Mouse (Mus musculus): ENCODE measurements around the gene Csnk1g2. TPM values are rescaled to one million over a fixed set of nuclear protein-coding genes. Genes with fewer than 3 reads are reported as not detected.

The Csnk1g2 gene
- polyA plus RNA-seq, 1 experiment from 2014 or later, result 65.0 TPM

Small RNA genes within 50 kb of the gene (microRNA-seq; reads per million reads assigned to microRNA genes)
- gene Mir6912, result not detected

Other genes starting within 250 kb of the Csnk1g2 start
- gene Mex3d, start 235.2 kb upstream of the Csnk1g2 start, polyA plus RNA-seq (2014; fragmentation: Nextera tagmentation; extraction: Ambion mirVana), result 3.9 and 6.3 TPM in 2 replicates
- gene Mbd3, start 223.3 kb upstream of the Csnk1g2 start, polyA plus RNA-seq (2014; fragmentation: Nextera tagmentation; extraction: Ambion mirVana), result 116 and 125 TPM in 2 replicates
- 2,007 and 2,169 TPM in 2 replicates for gene Uqcr11, start 216.0 kb upstream of the Csnk1g2 start, polyA plus RNA-seq (2014; fragmentation: Nextera tagmentation; extraction: Ambion mirVana)
- 48.6 and 54.0 TPM in 2 replicates for gene Tcf3, start 189.2 kb upstream of the Csnk1g2 start, polyA plus RNA-seq (2014; fragmentation: Nextera tagmentation; extraction: Ambion mirVana)
- gene Onecut3, start 128.0 kb upstream of the Csnk1g2 start, polyA plus RNA-seq (2014; fragmentation: Nextera tagmentation; extraction: Ambion mirVana), result not detected in 2 replicates
- 0.08 and 0.09 TPM in 2 replicates for gene Atp8b3, start 83.7 kb upstream of the Csnk1g2 start, polyA plus RNA-seq (2014; fragmentation: Nextera tagmentation; extraction: Ambion mirVana)
- 16.7 and 17.0 TPM in 2 replicates for gene Rexo1, start 61.3 kb upstream of the Csnk1g2 start, polyA plus RNA-seq (2014; fragmentation: Nextera tagmentation; extraction: Ambion mirVana)
- gene Klf16, start 45.5 kb upstream of the Csnk1g2 start, polyA plus RNA-seq (2014; fragmentation: Nextera tagmentation; extraction: Ambion mirVana), result 3.5 and 5.0 TPM in 2 replicates
- gene Abhd17a, start 32.5 kb upstream of the Csnk1g2 start, polyA plus RNA-seq (2014; fragmentation: Nextera tagmentation; extraction: Ambion mirVana), result 119 and 141 TPM in 2 replicates
- 65.9 and 67.1 TPM in 2 replicates for gene Scamp4, start 20.0 kb upstream of the Csnk1g2 start, polyA plus RNA-seq (2014; fragmentation: Nextera tagmentation; extraction: Ambion mirVana)
- 2.6 and 3.6 TPM in 2 replicates for gene Adat3, start 20.0 kb upstream of the Csnk1g2 start, polyA plus RNA-seq (2014; fragmentation: Nextera tagmentation; extraction: Ambion mirVana)
- 0.88 and 1.4 TPM in 2 replicates for gene Gm49322, start 16.8 kb upstream of the Csnk1g2 start, polyA plus RNA-seq (2014; fragmentation: Nextera tagmentation; extraction: Ambion mirVana)
- 49.4 and 53.8 TPM in 2 replicates for gene Btbd2, start 34.2 kb downstream of the Csnk1g2 start, polyA plus RNA-seq (2014; fragmentation: Nextera tagmentation; extraction: Ambion mirVana)
- gene Mknk2, start 55.3 kb downstream of the Csnk1g2 start, polyA plus RNA-seq (2014; fragmentation: Nextera tagmentation; extraction: Ambion mirVana), result 69.5 and 82.7 TPM in 2 replicates
- 19.1 and 22.3 TPM in 2 replicates for gene Mob3a, start 79.1 kb downstream of the Csnk1g2 start, polyA plus RNA-seq (2014; fragmentation: Nextera tagmentation; extraction: Ambion mirVana)
- 3.5 and 7.0 TPM in 2 replicates for gene Izumo4, start 79.3 kb downstream of the Csnk1g2 start, polyA plus RNA-seq (2014; fragmentation: Nextera tagmentation; extraction: Ambion mirVana)
- 45.0 and 54.5 TPM in 2 replicates for gene Ap3d1, start 119.4 kb downstream of the Csnk1g2 start, polyA plus RNA-seq (2014; fragmentation: Nextera tagmentation; extraction: Ambion mirVana)
- gene Dot1l, start 132.4 kb downstream of the Csnk1g2 start, polyA plus RNA-seq (2014; fragmentation: Nextera tagmentation; extraction: Ambion mirVana), result 26.5 and 28.2 TPM in 2 replicates
- gene Sf3a2, start 175.4 kb downstream of the Csnk1g2 start, polyA plus RNA-seq (2014; fragmentation: Nextera tagmentation; extraction: Ambion mirVana), result 49.2 and 51.0 TPM in 2 replicates
- gene Plekhj1, start 175.8 kb downstream of the Csnk1g2 start, polyA plus RNA-seq (2014; fragmentation: Nextera tagmentation; extraction: Ambion mirVana), result 71.1 and 75.4 TPM in 2 replicates
- gene Amh, start 182.4 kb downstream of the Csnk1g2 start, polyA plus RNA-seq (2014; fragmentation: Nextera tagmentation; extraction: Ambion mirVana), result 0.12 TPM in 1 of 2 replicates, not detected in the other
- gene Jsrp1, start 190.7 kb downstream of the Csnk1g2 start, polyA plus RNA-seq (2014; fragmentation: Nextera tagmentation; extraction: Ambion mirVana), result 5.5 and 5.6 TPM in 2 replicates
- 2,025 and 2,172 TPM in 2 replicates for gene Oaz1, start 203.8 kb downstream of the Csnk1g2 start, polyA plus RNA-seq (2014; fragmentation: Nextera tagmentation; extraction: Ambion mirVana)
- gene Lingo3, start 221.2 kb downstream of the Csnk1g2 start, polyA plus RNA-seq (2014; fragmentation: Nextera tagmentation; extraction: Ambion mirVana), result 0.46 TPM in 2 replicates
- gene Lsm7, start 232.4 kb downstream of the Csnk1g2 start, polyA plus RNA-seq (2014; fragmentation: Nextera tagmentation; extraction: Ambion mirVana), result 200 and 230 TPM in 2 replicates
- gene Sppl2b, start 232.4 kb downstream of the Csnk1g2 start, polyA plus RNA-seq (2014; fragmentation: Nextera tagmentation; extraction: Ambion mirVana), result 21.3 and 23.7 TPM in 2 replicates
- 0.05 and 0.07 TPM in 2 replicates for gene Tmprss9, start 249.0 kb downstream of the Csnk1g2 start, polyA plus RNA-seq (2014; fragmentation: Nextera tagmentation; extraction: Ambion mirVana)

Measured in heart, embryonic 14.5 days (tissue).